Mouse (Mus musculus): ENCODE measurements at regions not wholly inside any gene's neighbourhood (a gene's known extent, or its start where the extent isn't known, plus 50 kb on each side); places are given as distances from the start of the nearest gene placed in this dataset.
A peak's percentile ranks its signal among the peaks of the same experiment; 100 is the strongest.

- no peak for DNase-seq (ENCODE audit: low read depth)
These were observed 220.3 kb upstream of the Nfe2l3 start for GRCm38 (mm10) chr6:51212216-51212615.

DNA sequence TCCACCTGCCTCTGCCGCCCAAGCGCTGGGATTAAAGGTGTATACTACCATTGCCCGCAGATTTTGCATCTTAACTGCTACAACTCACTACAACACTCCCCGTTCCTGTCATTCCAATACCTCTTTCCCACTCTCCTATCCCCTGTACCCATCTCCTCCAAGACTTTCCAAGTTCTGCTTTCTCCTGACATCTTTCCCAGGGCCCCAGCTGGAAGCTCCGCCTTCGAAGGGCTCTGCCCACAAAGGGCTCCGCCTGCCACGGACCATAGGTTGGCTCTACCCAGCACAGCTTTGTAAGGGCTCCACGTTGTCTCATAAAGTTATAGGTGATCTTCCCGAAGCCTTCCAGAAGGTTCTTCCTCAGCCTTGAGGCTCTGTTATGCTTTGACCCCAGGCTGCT, 217.1 kb upstream of the Nfe2l3 start:
- DNase-seq (ENCODE audit: low read depth) = no peak

DNA sequence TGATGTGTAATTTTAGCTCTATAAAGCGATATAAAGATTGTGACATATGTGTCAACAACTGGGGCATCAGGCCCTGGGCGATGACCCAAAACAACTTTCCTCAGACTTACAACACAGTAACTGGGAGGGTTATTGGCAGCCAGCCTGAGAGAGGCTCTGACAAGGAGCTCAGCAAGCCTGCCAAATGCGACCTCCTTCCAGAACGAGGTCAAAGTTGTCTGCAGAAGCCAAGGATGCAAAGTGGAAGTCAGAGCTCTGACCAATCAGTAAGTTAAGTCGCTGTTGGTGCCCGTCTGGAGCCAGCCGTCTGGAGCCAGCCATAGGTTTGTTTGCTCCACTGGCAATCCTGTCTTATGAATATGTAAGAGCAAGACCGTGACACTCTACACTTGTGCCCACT, 216.0 kb upstream of the Nfe2l3 start:
- DNase-seq (ENCODE audit: low read depth) = no peak

DNA sequence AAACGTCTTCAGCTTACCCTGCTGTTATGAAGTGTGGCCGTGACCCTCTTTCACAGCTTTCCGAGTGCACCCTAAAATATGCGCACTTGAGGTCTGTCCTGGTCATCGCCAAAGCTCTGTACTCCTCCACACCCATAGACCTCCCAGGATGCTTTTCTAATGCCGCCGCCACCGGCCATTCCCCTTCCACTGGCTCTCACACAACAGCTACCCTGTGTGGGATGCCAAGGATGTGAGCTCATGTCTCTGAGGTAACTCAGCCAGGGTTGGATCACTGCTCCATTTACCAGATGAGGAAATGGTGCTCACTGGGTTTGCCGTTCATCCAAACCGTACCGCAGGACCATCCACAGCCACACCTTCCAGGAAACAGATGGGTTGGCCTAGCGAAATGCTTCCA, 212.8 kb upstream of the Nfe2l3 start:
- no peak for DNase-seq (ENCODE audit: low read depth)

GRCm38 (mm10) chr6:51220778-51221177, 211.7 kb upstream of the Nfe2l3 start:
- DNase-seq (ENCODE audit: low read depth) = no peak

DNA sequence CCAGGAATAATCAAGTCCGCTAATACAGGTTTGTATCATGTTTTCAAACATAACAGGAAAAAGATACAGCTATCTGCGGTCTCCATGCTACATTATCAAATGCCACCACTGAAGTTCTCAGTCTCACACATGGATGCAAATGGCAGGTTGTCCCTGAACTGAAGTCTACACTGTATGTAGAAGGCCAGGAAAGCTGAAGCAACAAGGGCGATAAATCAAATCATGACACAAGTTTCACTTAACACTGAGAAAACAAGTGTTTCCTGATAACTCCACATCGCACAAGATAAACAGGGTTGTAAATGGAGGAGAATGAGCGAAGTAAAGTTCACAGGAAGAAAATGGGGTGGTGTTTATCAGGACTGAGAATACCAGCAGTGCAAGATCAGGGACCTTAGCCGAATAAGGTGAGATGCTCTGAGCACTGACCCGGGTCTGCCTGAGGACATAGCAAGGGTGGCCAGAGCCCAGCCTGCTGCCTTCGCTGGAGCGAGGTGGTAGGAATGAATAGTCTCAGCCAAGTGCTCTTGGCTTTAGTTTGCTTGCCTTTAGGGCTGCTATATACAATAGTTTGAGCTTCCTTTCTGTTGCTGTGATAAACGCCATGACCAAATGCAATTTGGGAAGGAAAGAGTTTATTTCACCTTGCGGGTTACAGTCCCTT, 196.3 kb upstream of the Nfe2l3 start:
- no peak for DNase-seq (ENCODE audit: low read depth)

GRCm38 (mm10) chr6:51240039-51240438, 192.4 kb upstream of the Nfe2l3 start:
- no peak for DNase-seq (ENCODE audit: low read depth)

GRCm38 (mm10) chr6:51250233-51250632, 182.2 kb upstream of the Nfe2l3 start:
- DNase-seq (ENCODE audit: low read depth) = no peak

- no peak for DNase-seq (ENCODE audit: low read depth)
These were observed 181.0 kb upstream of the Nfe2l3 start for GRCm38 (mm10) chr6:51251432-51251831.

DNA sequence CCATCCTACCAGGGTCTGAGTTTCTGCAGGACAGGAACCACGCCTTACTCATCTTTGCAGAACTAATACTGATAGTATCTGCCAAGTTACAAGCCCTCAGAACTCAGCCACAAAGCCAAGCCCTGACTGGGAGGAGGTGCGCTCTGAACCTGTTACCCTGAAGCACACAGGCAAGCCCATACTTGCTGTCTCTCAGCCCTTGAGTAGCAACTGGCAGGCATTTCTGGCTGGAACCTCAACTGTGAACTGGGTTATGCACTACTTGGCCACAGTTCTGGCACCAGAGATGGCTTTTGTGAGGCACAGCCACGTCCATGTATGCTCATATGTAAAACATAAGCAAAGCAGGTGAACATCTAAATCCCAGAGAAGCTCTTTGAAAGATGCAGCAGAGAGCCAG, 179.7 kb upstream of the Nfe2l3 start:
- DNase-seq (ENCODE audit: low read depth) = no peak

DNA sequence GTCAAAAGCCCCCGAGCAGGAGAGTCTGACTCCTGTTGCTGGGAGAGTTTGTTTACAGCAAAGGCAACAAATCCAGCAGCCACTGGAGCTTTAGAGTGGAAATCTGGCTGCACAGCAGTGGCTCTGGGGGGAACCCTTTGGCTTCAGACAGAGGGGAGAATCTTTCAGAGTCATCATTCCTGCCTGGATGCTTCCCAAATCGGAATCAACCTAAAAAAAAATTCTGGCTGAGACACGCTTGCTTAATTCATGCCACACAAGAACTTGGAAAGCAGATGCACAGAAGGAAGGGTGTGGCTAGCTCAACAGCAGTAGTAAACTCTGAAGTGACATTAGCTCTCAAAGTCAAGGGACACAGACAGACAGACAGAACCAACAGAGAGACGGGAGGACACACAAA, 175.8 kb upstream of the Nfe2l3 start:
- DNase-seq (ENCODE audit: low read depth) = no peak

- no peak for DNase-seq (ENCODE audit: low read depth)
These were observed 174.9 kb upstream of the Nfe2l3 start for GRCm38 (mm10) chr6:51257524-51257923.

- no peak for DNase-seq (ENCODE audit: low read depth)
These were observed 174.2 kb upstream of the Nfe2l3 start for GRCm38 (mm10) chr6:51258304-51258703.

- DNase-seq (ENCODE audit: low read depth) = no peak
These were observed 168.9 kb upstream of the Nfe2l3 start for GRCm38 (mm10) chr6:51263595-51263994.

GRCm38 (mm10) chr6:51265329-51265728, 167.1 kb upstream of the Nfe2l3 start:
- no peak for DNase-seq (ENCODE audit: low read depth)

GRCm38 (mm10) chr6:51266721-51267120, 165.7 kb upstream of the Nfe2l3 start:
- DNase-seq (ENCODE audit: low read depth) = no peak

GRCm38 (mm10) chr6:51267888-51268287, 164.6 kb upstream of the Nfe2l3 start:
- no peak for DNase-seq (ENCODE audit: low read depth)

GRCm38 (mm10) chr6:51268931-51269330, 163.5 kb upstream of the Nfe2l3 start:
- DNase-seq (ENCODE audit: low read depth) = no peak

DNA sequence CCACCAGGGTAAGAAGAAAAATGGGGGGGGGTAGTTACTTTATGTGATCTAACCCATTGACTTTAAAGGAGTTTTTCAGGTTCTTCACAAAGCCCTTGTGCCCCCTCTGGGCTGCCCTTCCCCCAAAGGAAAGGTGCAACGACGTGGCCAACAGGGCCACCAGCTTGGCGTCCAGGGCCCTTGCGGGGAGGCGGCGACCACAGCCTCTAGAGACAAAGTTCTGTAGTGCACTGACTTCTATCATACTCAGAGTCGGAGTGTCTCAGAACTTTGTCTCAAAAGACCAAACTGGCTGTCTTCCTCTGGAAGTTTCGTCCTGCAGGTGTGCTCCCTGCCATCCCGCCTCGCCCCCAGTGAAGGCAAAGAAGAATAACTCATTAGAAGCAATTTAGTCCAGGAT, 162.9 kb upstream of the Nfe2l3 start:
- DNase-seq (ENCODE audit: low read depth) = no peak

DNA sequence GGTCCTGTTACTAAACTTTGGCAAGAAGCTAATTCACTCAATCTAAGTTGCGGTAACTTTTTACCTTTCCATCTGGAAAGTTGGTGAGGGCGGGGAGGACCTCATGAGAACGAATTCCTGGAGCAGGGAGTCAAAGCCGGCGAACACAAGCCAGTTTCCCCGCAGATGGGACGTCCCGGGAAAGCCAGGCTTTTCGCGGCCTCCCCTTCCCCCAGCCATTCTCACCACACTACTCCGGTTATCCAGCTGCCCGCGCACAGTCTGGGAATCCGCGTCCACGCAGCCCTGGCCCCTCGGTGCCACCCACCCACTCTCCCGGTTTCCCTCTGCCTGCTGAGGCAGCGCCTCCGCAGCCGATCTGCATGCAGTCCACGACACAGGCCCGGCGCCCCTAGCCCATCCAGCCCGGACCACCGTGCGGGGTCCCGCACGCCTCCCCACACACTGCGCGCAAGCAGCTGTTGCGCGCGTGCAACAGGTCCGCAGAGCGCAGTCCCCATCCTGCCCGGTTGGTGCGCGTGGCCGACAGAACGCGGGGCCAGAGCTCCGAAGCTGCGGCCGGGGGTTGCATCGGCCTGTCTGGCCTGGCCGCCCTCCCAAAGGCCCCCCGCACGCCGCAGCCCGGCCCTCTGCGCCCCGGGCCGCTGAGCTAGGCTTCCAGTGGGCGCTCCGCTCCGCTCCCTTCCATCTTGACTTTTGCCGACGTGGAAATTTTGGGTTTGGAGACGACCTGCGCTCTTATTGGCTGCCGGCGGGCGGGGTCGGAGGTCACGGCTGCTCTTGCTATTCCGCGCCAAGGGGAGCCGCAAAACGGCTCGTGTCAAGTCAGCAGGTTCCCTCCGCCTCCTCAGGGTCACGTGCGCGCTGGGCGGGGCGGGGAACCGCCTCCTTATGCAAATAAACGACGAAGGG, 162.0 kb upstream of the Nfe2l3 start:
- DNase-seq (ENCODE audit: low read depth) = peak; percentile 66

GRCm38 (mm10) chr6:51271128-51271480, 161.4 kb upstream of the Nfe2l3 start:
- no peak for DNase-seq (ENCODE audit: low read depth)

DNA sequence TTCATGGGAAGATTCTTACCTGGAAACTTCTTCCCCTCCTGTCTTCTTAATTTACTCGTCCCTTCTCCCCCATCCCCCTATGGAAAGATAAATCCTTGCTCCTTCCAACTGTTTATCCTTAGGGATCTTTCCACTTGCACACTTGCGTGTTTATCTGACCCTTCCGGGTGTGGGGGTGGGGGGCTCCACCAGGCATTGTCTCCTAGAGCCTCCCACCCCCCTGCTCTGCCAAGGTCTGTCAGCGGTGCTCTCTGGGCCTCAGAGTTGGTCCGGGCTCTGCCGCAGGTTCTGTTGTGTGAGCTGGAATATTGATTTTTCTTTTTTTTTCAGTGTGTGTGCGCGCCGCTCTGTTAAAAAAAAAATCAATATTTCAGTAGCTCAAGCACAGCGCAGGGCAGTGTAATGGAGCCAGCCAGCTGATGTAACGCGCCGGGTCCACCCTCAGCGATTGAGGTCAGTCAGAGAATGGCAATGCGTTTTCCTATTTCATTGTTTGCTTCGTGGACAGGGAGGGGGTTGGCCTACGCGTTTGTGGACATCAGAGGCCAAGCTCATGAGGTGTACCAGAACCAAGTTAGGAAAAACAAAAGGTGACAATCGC, 160.2 kb upstream of the Nfe2l3 start:
- DNase-seq (ENCODE audit: low read depth) = no peak

GRCm38 (mm10) chr6:51279491-51279890, 153.0 kb upstream of the Nfe2l3 start:
- no peak for DNase-seq (ENCODE audit: low read depth)

Measured in naive thymus-derived CD4-positive, alpha-beta T cell, adult 2 months (primary cell).